Mouse (Mus musculus) olfactory bulb, adult 2 months (tissue): ENCODE measurements around the gene Oxct2b. TPM values are rescaled to one million over a fixed set of nuclear protein-coding genes. Genes with fewer than 3 reads are reported as not detected.
"Not testable (repeated sequence)": the region's sequence is repeated elsewhere in the genome, so short reads cannot be mapped to it uniquely, and the experiment has no call there.

Experiments
- H3K27ac ChIP-seq: fragments of 200-500 bp; 2 replicates; pipeline ENCODE4 v1.5.1; 2012; ENCODE audit warnings: low read depth, low read length; ENCODE audit not compliant: insufficient read depth
- H3K4me1 ChIP-seq: fragments of 200-500 bp; 2 replicates; pipeline ENCODE4 v1.6.1; 2012; ENCODE audit warnings: low read length; ENCODE audit not compliant: control insufficient read depth, insufficient read depth
- H3K4me3 ChIP-seq: fragments of 200-500 bp; 2 replicates; pipeline ENCODE4 v1.5.1; 2012; ENCODE audit warnings: mild to moderate bottlenecking, low read depth, low read length, moderate library complexity; ENCODE audit not compliant: insufficient read depth
- CTCF ChIP-seq: fragments of 200-500 bp; IDR thresholded peaks from 2 replicates; pipeline ENCODE4 v1.5.1; 2012; ENCODE audit warnings: low read depth, mild to moderate bottlenecking, low read length, moderate library complexity; ENCODE audit not compliant: insufficient read depth
- POLR2A ChIP-seq: fragments of 200-500 bp; IDR thresholded peaks from 2 replicates; pipeline ENCODE4 v1.6.1; 2012; ENCODE audit warnings: mild to moderate bottlenecking, low read depth, low read length, moderate library complexity; ENCODE audit not compliant: insufficient read depth
- WGBS: fragments of 180-500 bp; shearing (Covaris S2); methylation state at CpG from one replicate; pipeline ENCODE4 v1.1.7; 2018; 5-methylcytosine and 5-hydroxymethylcytosine counted together
- polyA plus RNA-seq: library from polyadenylated mRNA; stranded (reverse); fragments of >200 nt; gene quantifications from 2 replicates; pipeline ENCODE4 v1.2.4, GENCODE M21; 2012; ENCODE audit warnings: low replicate concordance; ENCODE audit not compliant: missing spikeins, insufficient read depth, insufficient read length

Oxct2b gene
- polyA plus RNA-seq, 1 experiment: not detected

GRCm38 (mm10) chr4:123152976-123153375 is 36.9 kb downstream of the Oxct2b start:
- H3K27ac ChIP-seq: no peak overlapping the region
- 59% methylated on average over 5 of the region's 5 CpGs for WGBS
- no peak for TF ChIP-seq POLR2A
- TF ChIP-seq CTCF: no peak
- no peaks in the 10 kb centered on the region; the same call in 1 of the 2 replicates for H3K4me1 ChIP-seq
- H3K4me3 ChIP-seq: no peak overlapping the region

GRCm38 (mm10) chr4:123155004-123155403 is 38.9 kb downstream of the Oxct2b start:
- Histone ChIP-seq H3K4me3 (no peak overlapping the region), H3K4me1 (no peaks in the 10 kb centered on the region; the same call in 1 of the 2 replicates), H3K27ac (no peak overlapping the region)
- no peak for TF ChIP-seq CTCF
- TF ChIP-seq POLR2A: no peak
- 10% methylated on average over 4 of the region's 4 CpGs for WGBS

- H3K4me3 ChIP-seq: no peak overlapping the region
- WGBS: 70% methylated on average over 2 of the region's 2 CpGs
- no peak for TF ChIP-seq POLR2A
- no peak for TF ChIP-seq CTCF
- H3K4me1 ChIP-seq: no peaks in the 10 kb centered on the region; the same call in 1 of the 2 replicates
- H3K27ac ChIP-seq: no peak overlapping the region
These were observed 39.4 kb downstream of the Oxct2b start for GRCm38 (mm10) chr4:123155427-123155826.

GRCm38 (mm10) chr4:123155840-123156239 is 39.8 kb downstream of the Oxct2b start:
- no peak for TF ChIP-seq POLR2A
- no peak for TF ChIP-seq CTCF
- Histone ChIP-seq H3K27ac (no peak overlapping the region), H3K4me1 (no peaks in the 10 kb centered on the region; the same call in 1 of the 2 replicates), H3K4me3 (no peak overlapping the region)

GRCm38 (mm10) chr4:123160571-123160970 is 44.5 kb downstream of the Oxct2b start:
- TF ChIP-seq CTCF: no peak
- no peak for TF ChIP-seq POLR2A
- 85% methylated on average over 6 of the region's 6 CpGs for WGBS
- H3K4me3 ChIP-seq: no peak overlapping the region
- H3K27ac ChIP-seq: no peak overlapping the region
- H3K4me1 ChIP-seq: peaks cover 18% of the 10 kb centered on the region

GRCm38 (mm10) chr4:123161251-123161650 is 45.2 kb downstream of the Oxct2b start:
- H3K4me3 ChIP-seq, H3K27ac ChIP-seq: not testable (repeated sequence)
- H3K4me1 ChIP-seq: peaks cover 18% of the 10 kb centered on the region
- WGBS: 89% methylated on average over 3 of the region's 3 CpGs

GRCm38 (mm10) chr4:123162305-123162917 is 46.3 kb downstream of the Oxct2b start:
- Histone ChIP-seq H3K4me3 (no peak overlapping the region), H3K27ac (peak overlapping the region; percentile 69), H3K4me1 (peaks cover 18% of the 10 kb centered on the region)
- TF ChIP-seq CTCF (no peak), POLR2A (no peak)
- 6% methylated on average over 15 of the region's 15 CpGs for WGBS

- H3K4me1 ChIP-seq: peaks cover 18% of the 10 kb centered on the region
- peak overlapping the region; percentile 75 for H3K27ac ChIP-seq
- no peak overlapping the region for H3K4me3 ChIP-seq
- 45% methylated on average over 15 of the region's 15 CpGs for WGBS
- no peak for TF ChIP-seq POLR2A
- no peak for TF ChIP-seq CTCF
These were observed 48.1 kb downstream of the Oxct2b start for GRCm38 (mm10) chr4:123164157-123164556.

Other genes starting within 250 kb of the Oxct2b start
- 117 TPM in 1 of 2 replicates, not detected in the other for gene Cap1, start 230.2 kb upstream of the Oxct2b start, polyA plus RNA-seq
- gene Mfsd2a, start 155.1 kb upstream of the Oxct2b start, polyA plus RNA-seq: not detected in 2 replicates
- not detected in 2 replicates for gene Mycl, start 120.6 kb upstream of the Oxct2b start, polyA plus RNA-seq
- gene Trit1, start 99.7 kb upstream of the Oxct2b start, polyA plus RNA-seq: not detected in 2 replicates
- not detected in 2 replicates for gene Bmp8b, start 11.1 kb upstream of the Oxct2b start, polyA plus RNA-seq
- gene Ppie, start 23.7 kb downstream of the Oxct2b start, polyA plus RNA-seq: not detected in 2 replicates
- gene Hpcal4, start 67.0 kb downstream of the Oxct2b start, polyA plus RNA-seq: 61.6 TPM in 1 of 2 replicates, not detected in the other
- not detected in 2 replicates for gene Nt5c1a, start 85.2 kb downstream of the Oxct2b start, polyA plus RNA-seq
- gene Heyl, start 117.3 kb downstream of the Oxct2b start, polyA plus RNA-seq: not detected in 2 replicates
- gene Pabpc4, start 146.1 kb downstream of the Oxct2b start, polyA plus RNA-seq: not detected in 2 replicates
- not detected in 2 replicates for gene Oxct2a, start 207.4 kb downstream of the Oxct2b start, polyA plus RNA-seq
- not detected in 2 replicates for gene Bmp8a, start 227.0 kb downstream of the Oxct2b start, polyA plus RNA-seq